Mouse (Mus musculus): ENCODE measurements around the gene Tenm4.

DNA sequence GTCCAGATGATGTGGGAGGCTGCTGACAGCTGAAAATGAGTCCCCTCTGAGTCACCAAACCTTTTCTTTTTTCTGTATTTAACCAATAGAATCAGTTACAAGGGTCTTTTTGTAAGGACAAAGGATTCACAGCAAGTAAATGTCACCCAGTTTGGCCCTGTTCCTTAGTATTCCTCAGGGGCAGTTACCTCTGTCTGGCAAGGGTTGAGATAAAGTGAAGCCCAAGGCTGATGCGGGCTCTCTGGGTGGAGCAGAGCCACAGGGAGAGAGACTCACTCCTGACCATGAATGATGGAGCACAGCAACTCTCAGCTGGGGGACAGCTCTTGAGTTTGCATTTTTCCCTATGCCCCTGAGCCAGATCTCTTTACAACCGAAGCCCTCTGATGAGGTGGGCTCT lies 681.7 kb downstream of the Tenm4 start:
- TF ChIP-seq CTCF (IDR thresholded peaks at IDR 0.05; ENCODE audit: low read depth, low read length), result no peak
- no peak for TF ChIP-seq POLR2A (IDR thresholded peaks at IDR 0.05; ENCODE audit: extremely low read depth, insufficient read depth, low read length)

All from liver, adult 2 months (tissue).